Mouse (Mus musculus): ENCODE results near the gene Rap1gap2. TPM values are rescaled to one million over a fixed set of nuclear protein-coding genes. Genes with fewer than 3 reads are reported as not detected.

Rap1gap2 gene
- total and polyA plus RNA-seq, 3 experiments = 5.8 to 10.1 TPM; not detected in 1

DNA sequence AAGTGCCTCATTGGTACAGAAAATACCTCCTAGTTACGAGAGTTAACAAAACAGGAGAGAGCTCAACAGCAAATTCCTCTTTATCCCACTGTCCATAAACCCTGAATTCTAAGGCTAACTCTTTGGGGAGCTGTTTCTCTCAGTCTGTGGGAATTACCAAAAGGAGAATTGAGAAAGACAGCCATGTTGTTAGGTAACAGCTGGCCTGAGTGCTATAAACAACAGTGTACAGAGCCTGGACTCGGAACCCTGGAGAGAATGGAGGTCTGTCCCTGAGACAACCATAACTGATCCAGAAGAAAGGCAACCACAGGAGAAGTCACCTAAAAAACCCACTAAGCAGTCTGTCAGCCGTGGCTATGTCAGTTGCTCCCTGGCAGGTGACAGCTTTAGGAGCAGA, 198.3 kb downstream of the Rap1gap2 start:
- no peak overlapping the region for H3K4me3 ChIP-seq (ENCODE audit: control insufficient read depth in 1 of 2, insufficient read depth in 1 of 2, low read depth in 2 of 2, low read length in 2 of 2)
- TF ChIP-seq USF1 (IDR thresholded peaks at IDR 0.05; ENCODE audit: low read depth, low read length) (no peak), KAT2A (conservative IDR thresholded peaks at IDR 0.05; ENCODE audit: low read depth, low read length) (no peak), TBP (IDR thresholded peaks at IDR 0.05; ENCODE audit: low read depth, low read length) (no peak), MAZ (IDR thresholded peaks at IDR 0.05; ENCODE audit: low read depth, low read length) (no peak), GABPA (IDR thresholded peaks at IDR 0.05; ENCODE audit: low read depth, low read length) (no peak), NELFE (IDR thresholded peaks at IDR 0.05; ENCODE audit: low read depth, low read length) (no peak), ZC3H11A (IDR thresholded peaks at IDR 0.05; ENCODE audit: low read depth, low read length) (no peak), BHLHE40 (IDR thresholded peaks at IDR 0.05; ENCODE audit: borderline replicate concordance, low read depth, low read length) (no peak), SMC3 (IDR thresholded peaks at IDR 0.05; ENCODE audit: low read depth, low read length) (no peak), MAX (IDR thresholded peaks at IDR 0.05; ENCODE audit: low read length) (no peak), NRF1 (IDR thresholded peaks at IDR 0.05; ENCODE audit: insufficient read depth, low read depth, low read length, poor library complexity, severe bottlenecking) (no peak)
- no peak overlapping the region for H3K9ac ChIP-seq (ENCODE audit: control insufficient read depth, low read depth, low read length, poor library complexity, severe bottlenecking)
- peaks cover 0 to 24% of the 10 kb centered on the region in 2 experiments; a peak in 3 of 4 replicates for H3K36me3 ChIP-seq (ENCODE audit: control insufficient read depth in 1 of 2, insufficient read depth in 2 of 2, low read length in 2 of 2)
- H3K4me1 ChIP-seq (ENCODE audit: control insufficient read depth in 1 of 2, insufficient read depth in 2 of 2, low read length in 2 of 2) = peaks cover 17 to 31% of the 10 kb centered on the region in 2 experiments
- H3K27me3 ChIP-seq (ENCODE audit: control insufficient read depth in 1 of 2, insufficient read depth in 2 of 2, low read length in 2 of 2) = no peaks in the 10 kb centered on the region
- no peaks in the 10 kb centered on the region for H3K79me2 ChIP-seq (ENCODE audit: control insufficient read depth, insufficient read depth, low read length, poor library complexity)
- H3K27ac ChIP-seq (ENCODE audit: control insufficient read depth, low read depth, low read length) = no peak overlapping the region
- DNase-seq (ENCODE audit: low read depth, low spot score) = no peak
- no peaks in the 10 kb centered on the region for H3K9me3 ChIP-seq (replicated peaks; ENCODE audit: insufficient read depth, low read length)

DNA sequence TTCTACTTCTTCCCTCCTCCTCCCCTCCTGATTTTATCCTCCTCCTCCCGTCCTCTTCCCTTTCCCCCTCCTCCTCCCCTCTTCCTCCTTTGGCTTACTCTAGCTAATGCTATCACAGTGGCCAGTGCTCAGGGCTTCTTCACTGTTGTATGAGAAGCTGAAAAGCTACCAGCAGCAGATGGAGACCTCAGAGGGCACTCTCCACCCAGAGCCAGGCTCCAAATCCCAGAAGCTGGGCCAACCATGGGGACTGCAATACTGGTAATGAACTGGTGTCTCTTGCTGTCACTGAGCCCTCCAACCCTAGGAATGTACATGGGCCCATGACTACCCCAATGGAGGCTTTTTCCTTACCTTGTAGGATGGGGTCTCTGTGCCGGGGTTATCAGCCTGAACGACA, 198.8 kb downstream of the Rap1gap2 start:
- Histone ChIP-seq H3K4me1 (ENCODE audit: control insufficient read depth in 1 of 2, insufficient read depth in 2 of 2, low read length in 2 of 2) (peaks cover 17 to 31% of the 10 kb centered on the region in 2 experiments), H3K36me3 (ENCODE audit: control insufficient read depth in 1 of 2, insufficient read depth in 2 of 2, low read length in 2 of 2) (peaks cover 0 to 24% of the 10 kb centered on the region in 2 experiments; a peak in 3 of 4 replicates), H3K9me3 (replicated peaks; ENCODE audit: insufficient read depth, low read length) (no peaks in the 10 kb centered on the region), H3K79me2 (ENCODE audit: control insufficient read depth, insufficient read depth, low read length, poor library complexity) (no peaks in the 10 kb centered on the region), H3K4me3 (ENCODE audit: control insufficient read depth in 1 of 2, insufficient read depth in 1 of 2, low read depth in 2 of 2, low read length in 2 of 2) (no peak overlapping the region), H3K27me3 (ENCODE audit: control insufficient read depth in 1 of 2, insufficient read depth in 2 of 2, low read length in 2 of 2) (no peaks in the 10 kb centered on the region), H3K9ac (ENCODE audit: control insufficient read depth, low read depth, low read length, poor library complexity, severe bottlenecking) (no peak overlapping the region), H3K27ac (ENCODE audit: control insufficient read depth, low read depth, low read length) (no peak overlapping the region)
- TF ChIP-seq ZC3H11A (IDR thresholded peaks at IDR 0.05; ENCODE audit: low read depth, low read length) (no peak), MAX (IDR thresholded peaks at IDR 0.05; ENCODE audit: low read length) (no peak), NELFE (IDR thresholded peaks at IDR 0.05; ENCODE audit: low read depth, low read length) (no peak), MEF2A (IDR thresholded peaks at IDR 0.05; ENCODE audit: extremely low read depth, insufficient replicate concordance, low read depth, low read length, poor library complexity, severe bottlenecking) (no peak), MXI1 (IDR thresholded peaks at IDR 0.05; ENCODE audit: low read depth, low read length) (no peak), MAFK (IDR thresholded peaks at IDR 0.05; ENCODE audit: borderline replicate concordance, low read depth, low read length) (no peak), RCOR1 (IDR thresholded peaks at IDR 0.05; ENCODE audit: low read depth, low read length) (no peak), TAL1 (IDR thresholded peaks at IDR 0.05; ENCODE audit: low read length) (no peak), E2F4 (IDR thresholded peaks at IDR 0.05; ENCODE audit: borderline replicate concordance, low read depth, low read length) (no peak), RAD21 (IDR thresholded peaks at IDR 0.05; ENCODE audit: low read depth, low read length) (no peak), JUND (IDR thresholded peaks at IDR 0.05; ENCODE audit: low read depth, low read length) (no peak), ZNF384 (IDR thresholded peaks at IDR 0.05; ENCODE audit: low read depth, low read length) (no peak), MAZ (IDR thresholded peaks at IDR 0.05; ENCODE audit: low read depth, low read length) (no peak), ZKSCAN1 (IDR thresholded peaks at IDR 0.05; ENCODE audit: low read depth, low read length) (no peak)
- DNase-seq (ENCODE audit: low read depth, low spot score) = peak; percentile 19
